Mouse (Mus musculus): Measurements from ENCODE around the gene Gucy2g. TPM values are rescaled to one million over a fixed set of nuclear protein-coding genes. Genes with fewer than 3 reads are reported as not detected.
"Not testable (repeated sequence)": the region's sequence is repeated elsewhere in the genome, so short reads cannot be mapped to it uniquely, and the experiment has no call there.

Gucy2g gene
- polyA plus RNA-seq, 1 experiment from 2014 or later: 0.05 TPM

GRCm38 (mm10) chr19:55152983-55153382, 88.1 kb downstream of the Gucy2g start:
- H3K27me3 ChIP-seq: no peaks in the 10 kb centered on the region
- peaks cover 14% of the 10 kb centered on the region for H3K4me1 ChIP-seq
- no peak for ATAC-seq (ENCODE audit: borderline replicate concordance, extremely low read depth, low FRiP score, low TSS enrichment)
- no peaks in the 10 kb centered on the region for H3K9me3 ChIP-seq
- no peaks in the 10 kb centered on the region for H3K36me3 ChIP-seq
- no peak overlapping the region for H3K4me2 ChIP-seq
- H3K4me3 ChIP-seq: no peak overlapping the region
- whole genome bisulfite sequencing: 93% methylated on average over 6 of the region's 6 CpGs
- no peak overlapping the region for H3K9ac ChIP-seq
- no peak overlapping the region for H3K27ac ChIP-seq

- ATAC-seq (ENCODE audit: borderline replicate concordance, extremely low read depth, low FRiP score, low TSS enrichment); H3K9me3 ChIP-seq; H3K27ac ChIP-seq; H3K27me3 ChIP-seq; H3K36me3 ChIP-seq; H3K4me2 ChIP-seq; H3K4me3 ChIP-seq; H3K9ac ChIP-seq: not testable (repeated sequence)
- peaks cover 21% of the 10 kb centered on the region for H3K4me1 ChIP-seq
- WGBS: 54% methylated on average over 6 of the region's 6 CpGs
These were observed 88.8 kb downstream of the Gucy2g start for GRCm38 (mm10) chr19:55152274-55152673.

- no peak for ATAC-seq (ENCODE audit: borderline replicate concordance, extremely low read depth, low FRiP score, low TSS enrichment)
- H3K27ac ChIP-seq: no peak overlapping the region
- WGBS: 58% methylated on average over 6 of the region's 6 CpGs
- H3K36me3 ChIP-seq: no peaks in the 10 kb centered on the region
- H3K9ac ChIP-seq: no peak overlapping the region
- no peak overlapping the region for H3K4me3 ChIP-seq
- H3K4me2 ChIP-seq: no peak overlapping the region
- H3K4me1 ChIP-seq: peaks cover 32% of the 10 kb centered on the region
- H3K9me3 ChIP-seq: no peaks in the 10 kb centered on the region
- no peaks in the 10 kb centered on the region for H3K27me3 ChIP-seq
These were observed 91.4 kb downstream of the Gucy2g start for GRCm38 (mm10) chr19:55149646-55150045.

GRCm38 (mm10) chr19:55148109-55148508, 92.9 kb downstream of the Gucy2g start:
- Histone ChIP-seq H3K36me3 (no peaks in the 10 kb centered on the region), H3K4me2 (no peak overlapping the region), H3K9ac (no peak overlapping the region), H3K4me3 (no peak overlapping the region), H3K9me3 (no peaks in the 10 kb centered on the region), H3K27me3 (no peaks in the 10 kb centered on the region), H3K4me1 (peaks cover 47% of the 10 kb centered on the region), H3K27ac (no peak overlapping the region)
- 43% methylated on average over 6 of the region's 6 CpGs for WGBS
- no peak for ATAC-seq (ENCODE audit: borderline replicate concordance, extremely low read depth, low FRiP score, low TSS enrichment)

Small RNA genes within 50 kb of the gene (microRNA-seq; reads per million reads assigned to microRNA genes)
- 0.74 reads per million for gene Mir6715

Other genes starting within 250 kb of the Gucy2g start
- 28.7 and 29.2 TPM in 2 replicates for gene Gpam, start 114.0 kb downstream of the Gucy2g start, polyA plus RNA-seq (2015; fragmentation: Nextera tagmentation; extraction: Ambion mirVana)
- 0.15 TPM in 1 of 2 replicates, not detected in the other for gene Tectb, start 60.5 kb downstream of the Gucy2g start, polyA plus RNA-seq (2015; fragmentation: Nextera tagmentation; extraction: Ambion mirVana)
- 81.8 and 83.7 TPM in 2 replicates for gene Acsl5, start 10.7 kb upstream of the Gucy2g start, polyA plus RNA-seq (2015; fragmentation: Nextera tagmentation; extraction: Ambion mirVana)
- gene Zdhhc6, start 74.8 kb upstream of the Gucy2g start, polyA plus RNA-seq (2015; fragmentation: Nextera tagmentation; extraction: Ambion mirVana): 101 and 105 TPM in 2 replicates
- gene Vti1a, start 75.1 kb upstream of the Gucy2g start, polyA plus RNA-seq (2015; fragmentation: Nextera tagmentation; extraction: Ambion mirVana): 25.0 and 27.8 TPM in 2 replicates